Mouse (Mus musculus) liver (tissue): Measurements from ENCODE around the gene Rundc1.
"Not testable (repeated sequence)": the region's sequence is repeated elsewhere in the genome, so short reads cannot be mapped to it uniquely, and the experiment has no call there.

ENCODE experiments used
- DNase-seq: peaks from one replicate; pipeline ENCODE4 v3.0.0-alpha.2; 2020; ENCODE audit warnings: mixed read lengths

The Rundc1 gene

DNA sequence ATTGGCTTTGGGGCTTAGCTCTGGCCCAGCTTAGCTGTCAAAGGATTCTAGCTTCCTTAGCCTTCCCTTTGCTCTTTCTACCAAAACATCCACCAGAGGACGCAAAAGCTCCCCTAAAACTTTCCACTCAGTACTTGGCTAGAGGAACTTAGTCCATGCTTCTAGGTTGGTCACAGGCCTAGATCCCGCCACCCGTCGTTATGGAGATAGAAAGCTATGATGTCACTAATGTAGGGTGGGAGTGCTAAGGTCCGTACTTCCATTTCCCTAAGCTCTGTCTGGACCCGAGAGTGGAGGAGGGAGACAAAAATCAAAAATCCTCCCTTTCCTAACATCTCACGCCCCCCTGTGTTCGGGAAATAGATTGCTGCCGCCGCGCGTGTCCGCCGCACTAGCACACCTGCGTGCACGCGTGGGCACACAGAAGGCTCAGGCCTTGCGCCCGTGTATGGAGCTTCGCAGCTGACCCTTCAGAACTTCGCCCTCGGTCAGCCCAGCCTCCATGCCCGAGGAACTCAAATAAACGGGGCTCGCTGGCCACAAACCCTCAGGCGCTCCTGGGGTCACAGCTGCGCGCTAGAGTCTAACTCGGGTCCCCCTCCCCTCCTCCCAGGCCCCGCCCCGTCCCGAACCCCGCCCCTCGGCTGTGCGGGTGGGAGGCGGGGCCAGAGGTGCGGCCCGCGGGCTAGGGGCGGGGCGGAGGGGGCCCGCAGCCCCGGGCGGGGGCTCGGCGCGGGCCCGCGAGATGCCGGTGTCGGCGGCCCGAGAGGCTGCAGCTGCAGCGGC lies 42.8 kb downstream of the Rundc1 start:
- DNase-seq: peak; percentile 83

DNA sequence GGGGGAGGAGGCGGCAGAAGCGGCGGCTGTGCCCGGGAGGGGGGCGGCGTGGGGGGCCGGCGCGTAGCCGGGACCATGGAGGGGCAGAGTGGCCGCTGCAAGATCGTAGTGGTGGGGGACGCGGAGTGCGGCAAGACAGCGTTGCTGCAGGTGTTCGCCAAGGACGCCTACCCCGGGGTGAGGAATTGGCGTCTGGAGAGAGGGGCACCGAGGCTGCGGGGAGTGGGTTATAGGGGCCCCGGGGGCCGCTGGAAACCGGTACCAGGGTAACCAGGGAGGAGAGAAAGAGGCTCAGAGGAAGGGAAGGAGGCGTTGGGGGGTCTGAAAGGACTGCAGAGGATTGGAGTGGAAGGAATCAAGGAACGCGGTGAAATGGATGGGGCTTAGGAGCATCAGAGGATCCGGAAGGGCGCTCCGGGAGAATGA lies 43.4 kb downstream of the Rundc1 start:
- no peak for DNase-seq

DNA sequence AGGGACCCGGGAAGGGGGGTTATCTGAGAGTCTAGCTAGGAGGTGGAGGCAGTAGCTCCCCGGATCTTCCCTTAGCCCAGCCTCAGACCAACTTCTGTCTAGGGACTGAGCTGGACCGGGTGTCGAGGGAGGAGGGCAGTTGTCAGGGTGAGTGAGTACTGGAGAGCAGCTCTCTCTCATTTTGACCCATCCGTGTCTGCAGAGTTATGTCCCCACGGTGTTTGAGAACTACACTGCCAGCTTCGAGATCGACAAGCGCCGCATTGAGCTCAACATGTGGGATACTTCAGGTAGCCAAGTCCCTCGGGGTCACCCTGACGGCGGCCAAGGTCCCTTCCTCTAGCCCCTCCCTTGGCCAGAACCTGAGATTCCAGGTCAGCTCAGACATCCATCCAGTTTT lies 43.8 kb downstream of the Rundc1 start:
- DNase-seq: no peak

DNA sequence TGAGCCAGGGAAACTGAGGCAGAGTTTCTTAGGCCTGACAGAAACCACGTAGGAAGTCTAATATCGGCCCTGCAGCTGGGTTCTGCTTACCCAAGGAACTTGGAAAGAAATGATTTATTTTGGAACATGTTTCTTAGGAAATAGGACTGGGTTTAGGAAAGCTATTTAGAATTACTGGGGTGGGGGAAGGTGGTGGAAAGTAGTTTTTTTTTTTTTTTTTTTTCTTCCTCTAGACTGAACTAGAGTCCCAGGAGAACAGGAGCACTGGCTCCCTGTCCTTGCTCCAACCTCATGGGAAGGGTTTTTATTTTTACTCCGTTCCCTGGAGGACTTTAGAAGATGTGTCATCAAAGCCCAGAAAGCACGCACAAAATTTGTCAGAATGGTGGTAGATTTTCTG lies 44.3 kb downstream of the Rundc1 start:
- DNase-seq: no peak

DNA sequence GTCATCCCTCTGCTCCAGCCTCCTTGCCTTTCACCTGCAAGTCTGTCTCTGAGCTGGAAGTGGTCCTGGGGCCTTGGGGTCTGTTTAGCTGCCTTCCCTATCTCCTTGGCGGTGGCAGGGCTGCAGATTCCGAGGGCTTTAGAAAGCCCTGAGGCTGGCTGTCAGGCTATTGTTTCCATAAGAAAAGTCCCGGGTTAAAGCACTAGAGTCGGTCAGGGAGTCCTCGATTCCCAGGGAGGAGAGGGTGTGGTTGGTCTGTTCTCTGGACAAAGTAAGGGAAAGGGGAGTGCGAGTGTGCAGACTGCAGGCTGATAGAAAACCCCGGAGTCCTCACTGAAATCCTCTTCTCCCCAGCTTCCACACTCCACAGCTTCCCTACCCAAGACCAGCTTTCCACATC lies 45.3 kb downstream of the Rundc1 start:
- DNase-seq: no peak

DNA sequence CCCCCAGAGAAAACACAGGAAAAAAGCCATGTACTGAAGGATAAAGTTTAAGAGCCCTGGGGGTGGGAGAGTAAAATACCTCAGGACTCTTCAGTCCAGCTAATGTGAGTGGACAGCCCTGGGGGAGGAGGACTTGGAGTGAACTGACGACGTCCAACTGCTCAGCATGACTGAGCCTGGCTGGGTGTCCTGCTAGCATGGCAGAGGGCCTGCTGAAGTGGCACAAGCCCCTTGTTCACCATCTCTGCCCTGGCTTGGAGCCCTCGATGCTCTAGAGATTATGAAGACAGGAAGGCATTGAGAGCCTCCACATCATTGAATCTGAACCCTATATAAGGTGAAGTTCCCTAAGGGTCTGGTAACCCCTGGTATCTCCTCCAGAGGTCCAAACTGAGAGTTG lies 47.0 kb downstream of the Rundc1 start:
- DNase-seq: no peak

DNA sequence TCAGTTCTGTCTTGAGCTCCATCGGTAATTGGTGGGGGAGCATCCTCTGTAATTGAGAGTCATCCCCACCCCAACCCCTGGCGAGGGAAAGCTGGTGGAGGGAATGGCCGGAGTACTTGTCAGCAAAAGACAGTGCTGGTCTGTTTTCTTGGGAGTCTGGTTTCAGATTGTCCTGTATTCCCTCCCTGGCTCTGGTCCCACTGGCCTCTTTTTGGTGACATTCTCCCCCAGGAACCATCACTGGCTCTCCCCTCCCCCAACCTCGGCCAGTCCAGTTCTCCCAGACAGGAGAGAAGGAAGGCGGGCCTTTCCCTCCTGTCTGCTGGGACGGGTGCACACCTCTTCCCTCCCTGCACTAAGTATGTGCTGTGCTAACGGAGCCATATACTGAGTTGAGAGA lies 47.5 kb downstream of the Rundc1 start:
- no peak for DNase-seq

DNA sequence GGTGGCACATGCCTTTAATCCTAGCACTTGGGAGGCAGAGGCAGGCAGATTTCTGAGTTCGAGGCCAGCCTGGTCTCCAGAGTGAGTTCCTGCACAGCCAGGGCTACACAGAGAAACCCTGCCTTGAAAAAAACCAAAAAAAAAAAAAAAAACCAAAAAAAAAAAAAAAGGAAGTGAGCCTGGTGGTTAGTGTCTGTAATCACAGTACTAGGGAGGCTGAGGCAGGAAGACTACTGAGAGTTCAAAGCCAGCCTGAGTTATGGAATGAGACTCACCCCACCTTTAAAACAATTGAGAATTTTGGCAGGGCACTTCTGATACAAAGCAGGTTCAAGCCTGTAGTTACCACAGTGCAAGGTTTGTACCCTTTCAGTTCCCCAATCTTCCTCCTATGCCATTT lies 48.8 kb downstream of the Rundc1 start:
- DNase-seq: not testable (repeated sequence)

DNA sequence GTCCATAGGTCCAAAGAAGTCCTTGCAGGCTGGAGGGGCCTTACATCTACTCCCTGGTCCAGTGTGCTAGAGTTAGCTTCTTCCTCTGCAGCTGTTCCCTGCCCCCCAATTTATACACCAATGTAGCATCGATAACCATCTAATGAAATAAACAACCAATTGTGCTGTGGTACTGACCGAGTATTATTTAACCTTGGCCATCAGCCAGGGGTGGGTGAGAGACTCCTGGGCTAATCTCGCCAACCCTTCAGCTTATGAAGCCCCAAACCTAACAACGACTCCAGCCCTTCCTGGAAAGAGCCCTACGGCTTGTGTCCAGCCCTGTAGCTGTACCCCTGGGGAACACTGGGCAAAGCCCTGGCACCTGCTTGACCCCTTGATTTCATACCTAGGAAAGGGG lies 49.4 kb downstream of the Rundc1 start:
- no peak for DNase-seq

DNA sequence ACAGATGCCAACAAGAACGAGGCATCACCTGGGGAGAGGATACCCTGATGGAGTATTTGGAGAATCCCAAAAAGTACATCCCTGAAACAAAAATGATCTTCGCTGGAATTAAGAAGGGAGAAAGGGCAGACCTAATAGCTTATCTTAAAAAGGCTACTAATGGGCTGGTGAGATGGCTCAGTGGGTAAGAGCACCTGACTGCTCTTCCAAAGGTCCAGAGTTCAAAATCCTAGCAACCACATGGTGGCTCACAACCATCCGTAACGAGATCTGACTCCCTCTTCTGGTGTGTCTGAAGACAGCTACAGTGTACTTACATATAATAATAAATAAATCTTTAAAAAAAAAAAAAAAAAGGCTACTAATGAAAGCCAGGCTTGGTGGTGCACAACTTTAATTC lies 51.5 kb downstream of the Rundc1 start:
- DNase-seq: not testable (repeated sequence)

DNA sequence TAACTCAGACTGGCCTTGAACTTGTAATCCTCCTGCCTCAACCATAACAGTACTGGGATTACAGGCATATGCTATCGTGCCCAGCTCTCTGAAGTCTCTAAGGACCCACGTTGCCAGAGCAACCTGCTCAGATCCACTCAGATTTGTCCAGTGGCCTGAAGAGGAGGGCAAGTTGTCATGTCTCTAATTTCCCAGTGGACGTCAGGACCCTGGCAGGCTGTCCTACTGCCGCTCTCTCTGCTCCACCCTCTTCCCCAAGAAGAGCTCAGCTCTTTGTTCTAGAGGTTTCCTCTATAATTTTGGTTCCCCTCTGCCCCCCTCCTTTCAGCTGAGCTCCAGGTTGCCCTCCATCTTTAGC lies 52.3 kb downstream of the Rundc1 start:
- no peak for DNase-seq

DNA sequence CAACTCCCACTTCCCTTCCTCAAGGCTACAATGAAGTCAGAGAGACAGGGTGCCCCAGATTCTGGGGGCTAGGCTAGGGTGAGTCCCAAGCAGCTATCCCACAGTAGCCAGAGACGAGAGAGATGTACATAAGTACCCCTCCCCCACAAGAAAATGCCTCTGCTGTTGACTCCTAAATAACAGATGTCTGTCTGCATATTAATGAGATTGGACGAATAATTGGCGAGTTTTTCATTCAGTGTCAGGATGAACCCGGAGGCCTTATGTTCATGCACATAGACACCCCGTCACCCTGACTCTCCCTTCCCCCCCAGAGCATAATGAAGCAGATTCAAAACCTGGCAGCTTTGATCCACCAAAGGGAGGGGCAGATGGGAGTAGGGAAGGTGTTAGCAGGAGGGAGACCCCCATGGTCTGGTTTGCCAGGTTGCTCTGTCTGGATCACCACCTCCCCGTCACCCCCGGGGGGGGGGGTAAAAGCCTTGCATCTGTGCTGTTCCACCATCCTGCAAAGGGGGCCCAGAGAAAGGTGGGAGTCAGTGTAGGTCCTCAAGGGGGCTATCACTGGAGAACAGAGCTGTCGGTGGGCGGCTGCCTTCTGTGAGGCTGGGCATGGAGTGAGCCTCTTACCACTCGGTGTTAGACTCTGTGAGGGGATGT lies 52.8 kb downstream of the Rundc1 start:
- no peak for DNase-seq

DNA sequence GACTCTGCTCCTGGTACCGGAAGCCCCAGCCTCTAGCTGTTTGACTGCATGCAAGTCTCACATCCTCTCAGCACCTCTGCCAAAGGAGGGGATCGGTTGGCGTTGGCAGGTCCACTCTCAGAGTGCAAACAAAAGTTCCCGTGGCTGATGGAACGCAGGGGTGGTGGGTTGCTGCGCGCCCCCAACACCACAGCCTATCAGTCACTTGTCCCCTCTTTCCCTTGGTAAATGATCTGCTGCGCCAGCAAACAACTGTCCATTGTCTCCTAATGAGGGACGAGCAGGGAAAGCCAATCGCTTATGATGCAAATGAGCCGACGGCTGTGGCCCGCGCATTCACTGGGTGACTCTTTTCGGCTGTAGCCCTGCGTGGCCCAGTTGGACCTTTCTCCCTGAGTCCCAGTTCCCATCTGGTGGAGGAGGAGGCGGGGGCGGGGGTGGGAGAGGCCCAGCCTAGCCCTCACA lies 54.3 kb downstream of the Rundc1 start:
- no peak for DNase-seq

DNA sequence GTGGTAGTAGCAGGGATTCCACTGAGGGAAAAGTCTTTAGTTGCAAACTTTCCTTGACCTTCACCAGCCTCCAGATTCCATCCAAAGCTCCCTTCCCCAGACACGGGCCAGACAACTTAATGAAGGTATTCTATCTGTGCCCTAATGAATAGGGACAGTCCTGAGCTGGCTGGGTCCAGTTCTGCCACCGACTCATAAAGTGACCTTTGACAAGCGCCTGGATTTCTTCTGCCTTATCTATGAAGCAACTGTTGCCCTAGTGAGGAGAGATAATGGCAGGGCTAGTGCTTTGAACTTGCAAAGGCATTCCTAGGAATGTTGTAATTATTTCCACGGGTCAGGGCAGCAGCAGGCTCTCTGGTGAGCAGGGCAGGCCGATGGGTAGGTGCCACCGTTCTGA lies 56.0 kb downstream of the Rundc1 start:
- no peak for DNase-seq

DNA sequence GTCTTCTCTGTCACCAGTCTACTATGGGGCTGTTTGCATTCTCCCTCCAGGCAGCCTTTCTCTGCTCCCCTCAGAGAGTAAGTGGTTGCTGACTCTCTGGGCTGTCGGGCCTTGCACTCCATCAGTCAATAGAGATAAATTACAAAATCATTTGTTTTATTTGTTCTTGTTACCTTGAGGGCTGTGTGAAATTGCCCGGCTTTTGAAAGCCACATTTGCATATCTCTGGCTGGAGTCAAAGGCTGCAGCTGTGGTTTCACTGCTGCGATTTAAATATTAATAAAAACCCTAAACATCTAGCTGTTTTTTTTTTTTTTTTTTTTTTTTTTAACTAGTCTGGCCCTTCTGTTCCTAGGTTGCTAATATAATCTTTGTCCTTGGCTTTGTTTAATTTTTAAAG lies 58.9 kb downstream of the Rundc1 start:
- DNase-seq: no peak

DNA sequence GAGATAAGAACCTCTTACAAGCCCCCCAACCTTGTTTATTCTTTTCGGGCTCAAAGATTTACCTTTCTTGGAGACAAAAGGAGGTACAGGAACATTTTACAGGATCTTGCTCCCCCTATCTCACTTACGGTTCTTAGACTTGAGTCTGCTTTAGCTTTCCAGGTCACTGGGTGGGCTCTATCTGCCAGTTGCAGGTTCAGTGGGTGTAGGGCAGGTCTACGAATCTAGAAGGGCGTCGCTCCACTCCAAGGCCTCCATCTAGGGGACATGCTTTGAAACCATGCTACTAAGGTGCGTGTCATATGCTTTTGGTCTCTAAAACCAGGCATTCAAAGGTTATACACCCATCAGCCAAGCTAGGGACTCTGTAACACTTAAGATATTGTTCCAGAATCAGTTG lies 59.4 kb downstream of the Rundc1 start:
- DNase-seq: peak; percentile 49

DNA sequence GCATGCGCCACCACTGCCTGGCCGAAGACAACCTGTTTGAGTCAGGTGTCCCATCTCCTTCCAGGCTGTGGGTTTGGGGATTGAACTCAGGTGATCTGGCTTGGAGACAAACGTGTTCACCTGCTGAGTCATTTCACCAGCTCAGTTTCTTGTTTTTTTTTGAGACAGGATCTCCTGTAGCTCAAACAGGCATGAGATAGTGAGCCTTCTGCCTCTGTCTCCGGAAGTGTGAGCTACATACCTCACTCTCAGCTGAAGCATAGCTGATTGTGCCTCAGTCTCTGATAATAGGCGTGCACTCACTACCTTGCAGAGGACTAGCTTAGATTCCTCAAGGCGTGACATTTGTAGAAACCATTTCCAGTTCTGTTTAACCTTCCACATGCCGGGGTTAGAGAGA lies 59.9 kb downstream of the Rundc1 start:
- DNase-seq: no peak
